Mouse (Mus musculus): ENCODE measurements around the gene Ndufaf5. TPM values are rescaled to one million over a fixed set of nuclear protein-coding genes. Genes with fewer than 3 reads are reported as not detected.

Gene Ndufaf5
- total RNA-seq, 1 experiment from 2014 or later, result 22.0 TPM

Other genes starting within 250 kb of the Ndufaf5 start
- gene Tasp1, start 103.8 kb upstream of the Ndufaf5 start, total RNA-seq (2021), result 10.4 and 12.4 TPM in 2 replicates
- not detected in 2 replicates for gene Gm17374, start 18.6 kb upstream of the Ndufaf5 start, total RNA-seq (2021)
- 22.8 TPM in 2 replicates for gene Esf1, start 85 bp upstream of the Ndufaf5 start, total RNA-seq (2021)
- not detected in 2 replicates for gene Sel1l2, start 219.1 kb downstream of the Ndufaf5 start, total RNA-seq (2021)
- gene Macrod2, start 224.7 kb downstream of the Ndufaf5 start, total RNA-seq (2021), result 7.5 and 8.2 TPM in 2 replicates